Mouse (Mus musculus) hindbrain, embryonic 16.5 days (tissue): ENCODE measurements around the gene Rab31. TPM values are rescaled to one million over a fixed set of nuclear protein-coding genes. Genes with fewer than 3 reads are reported as not detected.

ENCODE experiments used
- ATAC-seq: fragments of 200-750 bp; cut with Nextera tagmentation; 2 replicates; pipeline ENCODE4 v1.8.0; 2017; ENCODE audit warnings: moderate TSS enrichment, moderate library complexity
- H3K27ac ChIP-seq: fragments of 300-500 bp; sonication (generic); 2 replicates; pipeline ENCODE4 v1.5.1; 2014; ENCODE audit warnings: low read depth, mild to moderate bottlenecking, control low read depth, low read length, moderate library complexity
- H3K27me3 ChIP-seq: fragments of 300-500 bp; sonication (generic); replicated peaks from 2 replicates; pipeline ENCODE4 v1.6.1; 2014; ENCODE audit warnings: low read length; ENCODE audit not compliant: control insufficient read depth, insufficient read depth
- H3K36me3 ChIP-seq: fragments of 300-500 bp; sonication (generic); 2 replicates; pipeline ENCODE4 v1.6.1; 2014; ENCODE audit warnings: mild to moderate bottlenecking, low read length, moderate library complexity, mixed read lengths; ENCODE audit not compliant: control insufficient read depth, insufficient read depth
- H3K4me1 ChIP-seq: fragments of 300-500 bp; sonication (generic); 2 replicates; pipeline ENCODE4 v1.6.1; 2014; ENCODE audit warnings: low read depth, low read length; ENCODE audit not compliant: control insufficient read depth, insufficient read depth
- H3K4me2 ChIP-seq: fragments of 300-500 bp; sonication (generic); 2 replicates; pipeline ENCODE4 v1.6.1; 2014; ENCODE audit warnings: mild to moderate bottlenecking, low read length, control low read depth, moderate library complexity
- H3K4me3 ChIP-seq: fragments of 300-500 bp; sonication (generic); 2 replicates; pipeline ENCODE4 v1.5.1; 2014; ENCODE audit warnings: mild to moderate bottlenecking, low read length, control low read depth, moderate library complexity
- H3K9ac ChIP-seq: fragments of 300-500 bp; sonication (generic); 2 replicates; pipeline ENCODE4 v1.6.1; 2014; ENCODE audit warnings: low read depth, mild to moderate bottlenecking, control low read depth, low read length, moderate library complexity
- H3K9me3 ChIP-seq: fragments of 300-500 bp; sonication (generic); 2 replicates; pipeline ENCODE4 v1.6.1; 2014; ENCODE audit warnings: mild to moderate bottlenecking, low read length, moderate library complexity; ENCODE audit not compliant: control insufficient read depth
- WGBS: fragments of 180-500 bp; shearing (Covaris S2); extraction: QIAGEN DNeasy Blood & Tissue Kit; methylation state at CpG from one replicate; pipeline ENCODE4 v1.1.7; 2014; 5-methylcytosine and 5-hydroxymethylcytosine counted together
- polyA plus RNA-seq: library from polyadenylated mRNA; unstranded; fragments of >200 nt; fragmentation: Nextera tagmentation; extraction: Ambion mirVana; gene quantifications from 2 replicates; pipeline ENCODE4 v1.2.1, GENCODE M21; 2015

Gene Rab31
- polyA plus RNA-seq, 1 experiment from 2014 or later: 70.0 TPM

- Histone ChIP-seq H3K9ac (no peak overlapping the region), H3K27me3 (no peaks in the 10 kb centered on the region), H3K27ac (no peak overlapping the region), H3K9me3 (no peaks in the 10 kb centered on the region), H3K36me3 (peaks cover 2% of the 10 kb centered on the region), H3K4me2 (no peak overlapping the region), H3K4me1 (no peaks in the 10 kb centered on the region), H3K4me3 (no peak overlapping the region)
- 90% methylated on average over 4 of the region's 4 CpGs for WGBS
- ATAC-seq: no peak
Measured at GRCm38 (mm10) chr17:65669061-65669460, 103.5 kb downstream of the Rab31 start.

GRCm38 (mm10) chr17:65667792-65668191 is 104.8 kb downstream of the Rab31 start:
- no peak overlapping the region for H3K9ac ChIP-seq
- H3K27ac ChIP-seq: no peak overlapping the region
- H3K4me1 ChIP-seq: no peaks in the 10 kb centered on the region
- H3K4me3 ChIP-seq: no peak overlapping the region
- H3K9me3 ChIP-seq: no peaks in the 10 kb centered on the region
- 84% methylated on average over 14 of the region's 14 CpGs for WGBS
- H3K36me3 ChIP-seq: peaks cover 2% of the 10 kb centered on the region; the same call in 1 of the 2 replicates
- ATAC-seq: no peak
- no peak overlapping the region for H3K4me2 ChIP-seq
- no peaks in the 10 kb centered on the region for H3K27me3 ChIP-seq

- H3K27me3 ChIP-seq: no peaks in the 10 kb centered on the region
- peaks cover 2% of the 10 kb centered on the region; the same call in 1 of the 2 replicates for H3K36me3 ChIP-seq
- no peaks in the 10 kb centered on the region for H3K4me1 ChIP-seq
- no peak overlapping the region for H3K4me2 ChIP-seq
- no peaks in the 10 kb centered on the region for H3K9me3 ChIP-seq
- WGBS: 83% methylated on average over 17 of the region's 17 CpGs
- no peak overlapping the region for H3K27ac ChIP-seq
- H3K4me3 ChIP-seq: no peak overlapping the region
- no peak for ATAC-seq
- H3K9ac ChIP-seq: no peak overlapping the region
Measured at GRCm38 (mm10) chr17:65666388-65667161, 106.0 kb downstream of the Rab31 start.

GRCm38 (mm10) chr17:65665786-65666387 is 106.7 kb downstream of the Rab31 start:
- H3K27me3 ChIP-seq: no peaks in the 10 kb centered on the region
- ATAC-seq: no peak
- H3K36me3 ChIP-seq: peaks cover 2% of the 10 kb centered on the region; the same call in 1 of the 2 replicates
- 91% methylated on average over 12 of the region's 12 CpGs for WGBS
- H3K4me2 ChIP-seq: no peak overlapping the region
- H3K9ac ChIP-seq: no peak overlapping the region
- H3K4me3 ChIP-seq: no peak overlapping the region
- H3K27ac ChIP-seq: no peak overlapping the region
- H3K9me3 ChIP-seq: no peaks in the 10 kb centered on the region
- H3K4me1 ChIP-seq: no peaks in the 10 kb centered on the region

- H3K4me3 ChIP-seq: no peak overlapping the region
- no peaks in the 10 kb centered on the region for H3K27me3 ChIP-seq
- no peak overlapping the region for H3K9ac ChIP-seq
- H3K4me1 ChIP-seq: no peaks in the 10 kb centered on the region
- 76% methylated on average over 14 of the region's 14 CpGs for WGBS
- ATAC-seq: no peak
- H3K27ac ChIP-seq: no peak overlapping the region
- peaks cover 2% of the 10 kb centered on the region; the same call in 1 of the 2 replicates for H3K36me3 ChIP-seq
- no peaks in the 10 kb centered on the region for H3K9me3 ChIP-seq
- no peak overlapping the region for H3K4me2 ChIP-seq
Measured at GRCm38 (mm10) chr17:65663329-65664078, 109.0 kb downstream of the Rab31 start.

- no peak overlapping the region for H3K4me3 ChIP-seq
- no peak overlapping the region for H3K27ac ChIP-seq
- peaks cover 2% of the 10 kb centered on the region; the same call in 1 of the 2 replicates for H3K36me3 ChIP-seq
- H3K9ac ChIP-seq: no peak overlapping the region
- no peak overlapping the region for H3K4me2 ChIP-seq
- WGBS: 91% methylated on average over 3 of the region's 3 CpGs
- H3K9me3 ChIP-seq: no peaks in the 10 kb centered on the region
- no peaks in the 10 kb centered on the region for H3K4me1 ChIP-seq
- no peaks in the 10 kb centered on the region for H3K27me3 ChIP-seq
- ATAC-seq: no peak
Measured at GRCm38 (mm10) chr17:65662662-65663061, 109.9 kb downstream of the Rab31 start.

GRCm38 (mm10) chr17:65658416-65658815 is 114.1 kb downstream of the Rab31 start:
- no peaks in the 10 kb centered on the region for H3K9me3 ChIP-seq
- H3K27me3 ChIP-seq: no peaks in the 10 kb centered on the region
- no peak overlapping the region for H3K27ac ChIP-seq
- no peak for ATAC-seq
- H3K4me1 ChIP-seq: no peaks in the 10 kb centered on the region
- WGBS: 97% methylated on average over 2 of the region's 2 CpGs
- no peak overlapping the region for H3K9ac ChIP-seq
- no peaks in the 10 kb centered on the region for H3K36me3 ChIP-seq
- no peak overlapping the region for H3K4me3 ChIP-seq
- no peak overlapping the region for H3K4me2 ChIP-seq

- H3K9me3 ChIP-seq: no peaks in the 10 kb centered on the region
- no peaks in the 10 kb centered on the region for H3K27me3 ChIP-seq
- H3K4me1 ChIP-seq: no peaks in the 10 kb centered on the region
- 94% methylated on average over 9 of the region's 9 CpGs for WGBS
- no peak overlapping the region for H3K27ac ChIP-seq
- no peak overlapping the region for H3K4me3 ChIP-seq
- H3K9ac ChIP-seq: no peak overlapping the region
- no peak overlapping the region for H3K4me2 ChIP-seq
- no peak for ATAC-seq
- no peaks in the 10 kb centered on the region for H3K36me3 ChIP-seq
Measured at GRCm38 (mm10) chr17:65657958-65658357, 114.6 kb downstream of the Rab31 start.

- H3K27ac ChIP-seq: no peak overlapping the region
- H3K9me3 ChIP-seq: no peaks in the 10 kb centered on the region
- H3K27me3 ChIP-seq: no peaks in the 10 kb centered on the region
- no peak overlapping the region for H3K9ac ChIP-seq
- WGBS: 90% methylated on average over 6 of the region's 6 CpGs
- no peak overlapping the region for H3K4me3 ChIP-seq
- peaks cover 2% of the 10 kb centered on the region; the same call in 1 of the 2 replicates for H3K36me3 ChIP-seq
- no peaks in the 10 kb centered on the region for H3K4me1 ChIP-seq
- H3K4me2 ChIP-seq: no peak overlapping the region
- ATAC-seq: no peak
Measured at GRCm38 (mm10) chr17:65656731-65657130, 115.8 kb downstream of the Rab31 start.
